Mouse (Mus musculus): Measurements from ENCODE around the gene Spata2.

Gene Spata2

DNA sequence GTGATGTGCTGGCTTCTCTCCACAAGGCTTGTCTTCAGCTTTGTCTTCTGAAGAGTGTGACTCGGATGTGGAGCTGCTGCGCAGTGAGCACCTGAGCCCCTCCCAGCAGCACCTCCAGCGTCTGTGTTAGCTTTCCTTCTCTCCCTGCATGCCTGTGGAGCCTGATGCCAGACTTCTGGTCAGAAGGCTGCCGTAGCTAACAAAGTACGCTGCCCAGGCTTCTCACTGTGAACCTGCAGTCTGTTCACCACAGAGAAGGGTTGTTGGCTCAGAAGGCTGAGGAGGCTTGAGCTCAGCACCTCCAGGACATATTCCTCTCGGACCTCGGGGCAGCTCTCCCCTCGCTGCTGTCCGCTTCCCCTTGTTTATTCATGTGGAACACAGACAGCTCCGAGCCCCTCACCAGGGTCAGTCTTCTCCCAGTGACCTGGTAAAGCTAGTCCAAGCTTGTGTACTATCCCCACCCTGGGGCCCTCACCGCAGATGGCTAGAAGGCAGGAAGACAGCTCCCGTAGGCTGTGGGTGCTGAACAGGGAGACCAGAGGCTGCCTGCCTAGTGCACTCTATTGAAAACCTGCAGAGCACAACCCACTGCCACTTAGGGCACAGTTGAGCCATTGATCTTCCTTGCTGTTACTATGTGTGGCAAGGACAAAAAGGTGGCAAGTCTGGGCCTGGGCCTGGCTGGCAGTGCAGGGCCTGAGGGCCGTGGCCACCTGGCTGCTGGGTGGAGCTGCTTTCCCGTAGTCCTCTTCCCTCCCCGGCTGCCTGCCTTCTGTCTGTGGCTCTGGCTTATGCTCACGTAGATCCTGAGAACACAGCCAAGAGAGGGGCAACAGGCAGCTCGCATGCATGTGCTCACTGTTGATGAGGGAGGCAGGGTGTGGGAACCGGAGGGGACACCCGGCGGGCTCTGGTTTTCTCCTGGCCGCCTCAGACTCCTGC lies 43.1 kb downstream of the Spata2 start:
- in situ Hi-C loops (cut with MboI, MseI) = no loop called here

DNA sequence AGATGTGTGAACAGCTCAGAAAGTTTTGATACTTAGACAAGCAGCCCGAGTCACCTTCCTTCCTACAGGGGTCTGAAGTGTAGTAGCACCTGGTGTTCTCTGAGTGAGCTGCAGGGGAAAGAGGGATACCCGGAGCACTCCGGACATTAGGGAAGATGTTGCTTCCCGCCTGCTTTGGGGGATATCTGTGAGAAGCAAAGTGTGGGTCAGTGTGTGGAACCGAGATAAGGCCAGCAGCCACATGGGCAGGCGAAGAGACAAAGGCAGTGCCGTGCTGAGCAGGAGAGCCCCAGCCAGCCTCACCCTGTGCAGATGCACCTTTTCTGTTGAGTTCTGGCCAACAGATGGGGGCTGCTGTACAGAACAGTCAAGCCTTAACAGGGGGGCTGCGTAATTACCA lies 45.1 kb downstream of the Spata2 start:
- in situ Hi-C loops (cut with MboI, MseI) = no loop called here

DNA sequence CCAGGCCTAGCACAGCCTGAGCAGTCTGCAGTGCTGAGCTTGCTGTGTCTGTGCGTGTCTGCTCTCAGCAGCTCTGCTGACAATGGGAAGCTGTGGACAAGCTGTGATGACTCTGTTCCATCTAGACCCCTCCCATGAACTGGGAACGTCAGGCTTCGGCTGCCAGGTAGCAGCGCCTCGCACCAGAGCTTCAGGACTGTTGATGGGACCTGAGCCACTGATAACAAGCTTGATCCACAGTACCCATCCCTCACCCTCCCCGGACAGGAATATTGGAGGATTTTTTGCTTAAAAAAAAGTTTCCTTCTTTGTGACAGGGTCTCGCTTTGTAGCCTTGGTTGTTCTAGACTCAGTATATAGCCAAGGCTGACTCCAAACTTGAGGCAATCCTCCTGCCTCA lies 45.5 kb downstream of the Spata2 start:
- in situ Hi-C loops (cut with MboI, MseI) = no loop called here

DNA sequence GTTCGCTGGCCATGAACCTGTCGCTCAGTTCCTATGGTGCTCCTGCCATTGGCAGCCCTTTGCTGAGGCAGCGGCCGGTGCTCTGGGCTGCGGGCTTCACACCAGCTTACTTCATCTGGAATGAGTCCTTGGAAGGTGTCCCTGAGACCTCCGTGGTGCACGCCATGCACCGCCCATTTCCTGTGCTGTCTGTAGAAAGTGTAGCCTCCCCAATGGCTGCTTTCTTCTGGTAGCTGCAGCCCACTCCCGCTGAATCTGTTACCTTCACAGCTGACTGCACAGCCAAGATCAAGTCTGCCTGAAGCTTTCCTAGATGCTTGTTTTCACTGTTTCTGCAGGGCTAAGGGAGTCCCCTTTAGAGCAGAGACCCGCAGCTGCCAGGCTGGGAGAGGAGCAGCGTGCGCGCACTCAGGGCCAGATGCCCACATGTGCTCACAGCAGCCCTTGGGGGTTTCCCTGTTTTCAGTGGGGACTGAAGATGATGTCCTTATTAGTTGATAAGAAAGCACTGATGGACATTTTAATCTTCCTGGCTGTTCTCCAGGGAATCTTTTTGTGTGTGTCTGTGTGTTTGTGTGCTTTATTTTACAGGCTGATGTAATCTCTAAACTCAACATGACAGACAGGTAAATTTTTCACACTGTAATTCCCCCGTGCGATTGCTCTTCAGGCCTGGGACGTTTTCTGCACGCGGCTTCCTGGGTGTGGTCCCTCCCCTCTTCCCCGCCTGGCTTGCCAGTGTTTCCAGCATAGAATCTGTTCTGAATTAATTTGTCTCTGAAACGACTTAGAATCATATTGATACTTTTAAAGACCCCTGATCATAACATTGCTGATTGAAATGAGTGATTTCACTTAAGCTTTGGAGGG lies 46.5 kb downstream of the Spata2 start:
- in situ Hi-C loops (cut with MboI, MseI) = no loop called here

DNA sequence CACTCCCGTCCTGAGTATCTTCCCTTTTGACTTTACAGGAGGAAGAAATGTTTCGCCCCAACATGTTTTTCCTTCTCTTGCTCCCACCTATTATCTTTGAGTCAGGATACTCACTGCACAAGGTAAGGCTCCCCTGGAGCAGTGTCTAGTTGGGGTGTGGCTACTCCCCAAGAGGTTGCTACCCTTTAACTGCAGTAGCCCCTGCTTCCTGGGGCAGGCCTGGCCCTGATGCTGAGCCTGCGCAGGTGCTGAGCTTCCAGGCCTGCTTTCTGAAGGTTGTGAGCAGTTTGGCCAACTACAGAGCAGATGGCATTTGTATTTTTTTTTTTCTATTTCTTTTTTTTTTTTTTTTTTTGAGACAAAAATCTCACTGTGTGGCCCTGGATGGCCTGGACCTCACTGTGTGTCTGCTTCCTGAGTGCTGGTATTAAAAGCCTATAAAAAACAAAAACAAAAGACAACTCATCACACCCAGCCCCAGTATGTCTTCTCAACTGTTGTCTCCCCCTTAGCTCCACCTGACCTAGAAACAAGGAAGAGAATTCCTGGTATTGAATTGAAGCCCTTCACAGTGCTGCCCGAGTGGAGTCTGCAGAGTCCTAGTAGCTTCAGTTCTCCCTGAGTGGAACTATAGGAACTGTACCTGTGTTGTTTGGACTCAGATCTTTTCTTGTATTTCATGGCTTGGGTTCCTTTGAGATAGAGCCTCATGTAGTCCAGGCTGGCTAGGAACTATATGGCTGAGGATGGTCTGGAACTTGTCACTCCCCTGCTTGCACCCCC lies 49.1 kb downstream of the Spata2 start:
- in situ Hi-C loops (cut with MboI, MseI) = no loop called here

DNA sequence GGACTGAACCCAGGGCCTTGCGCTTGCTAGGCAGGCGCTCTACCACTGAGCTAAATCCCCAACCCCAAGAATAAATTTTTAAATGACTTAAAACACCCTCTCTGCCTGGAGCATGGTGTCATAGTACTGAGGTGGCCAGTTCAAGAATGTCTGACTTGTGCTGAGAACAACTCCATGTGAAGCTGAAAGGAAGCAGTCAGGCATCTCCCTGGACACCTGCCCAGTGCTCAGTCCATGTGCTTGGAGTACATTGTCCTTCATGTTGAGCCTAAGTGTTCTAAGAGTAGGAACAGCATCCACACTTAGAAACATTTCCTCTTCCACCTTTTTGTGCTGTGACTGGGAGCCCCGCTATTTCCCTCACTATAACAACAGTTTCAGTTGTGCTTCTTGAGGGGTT lies 53.3 kb downstream of the Spata2 start:
- in situ Hi-C loops (cut with MboI, MseI) = no loop called here

DNA sequence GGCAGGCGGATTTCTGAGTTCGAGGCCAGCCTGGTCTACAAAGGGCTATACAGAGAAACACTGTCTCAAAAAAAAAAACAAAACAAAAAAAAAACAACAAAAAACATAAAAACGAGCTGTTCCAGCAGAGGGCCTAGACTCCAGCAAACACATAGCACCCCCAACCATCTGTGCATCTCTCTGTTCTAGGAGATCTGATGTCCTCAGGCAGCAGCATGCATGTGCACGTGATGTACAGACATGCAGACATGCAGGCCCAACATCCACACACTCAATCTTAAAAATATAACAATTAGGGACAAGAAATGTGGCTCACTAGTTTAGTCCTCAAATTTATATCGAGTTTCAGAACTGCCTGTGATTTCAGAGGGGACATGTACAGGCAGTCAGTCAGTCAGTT lies 56.3 kb downstream of the Spata2 start:
- in situ Hi-C loops (cut with MboI, MseI) = no loop called here

DNA sequence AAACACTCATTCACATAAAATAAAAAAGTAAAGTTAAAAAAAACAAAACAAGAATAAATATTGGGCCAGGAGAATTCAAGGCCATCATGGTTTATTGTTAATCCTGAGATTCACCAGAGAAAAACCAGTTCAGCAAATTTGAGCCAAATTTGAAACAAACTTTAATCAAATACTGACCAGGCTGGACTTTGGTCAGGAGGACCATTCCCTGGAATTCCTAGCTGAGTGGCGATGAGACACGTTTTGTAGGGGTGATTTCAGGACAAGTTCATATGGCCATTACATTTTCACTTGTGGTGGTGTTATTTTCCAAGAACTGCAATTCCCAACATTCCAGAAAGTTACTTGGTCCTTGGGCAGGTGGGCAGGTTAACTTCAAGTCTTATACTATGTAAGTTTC lies 57.1 kb downstream of the Spata2 start:
- in situ Hi-C loops (cut with MboI, MseI) = no loop called here

DNA sequence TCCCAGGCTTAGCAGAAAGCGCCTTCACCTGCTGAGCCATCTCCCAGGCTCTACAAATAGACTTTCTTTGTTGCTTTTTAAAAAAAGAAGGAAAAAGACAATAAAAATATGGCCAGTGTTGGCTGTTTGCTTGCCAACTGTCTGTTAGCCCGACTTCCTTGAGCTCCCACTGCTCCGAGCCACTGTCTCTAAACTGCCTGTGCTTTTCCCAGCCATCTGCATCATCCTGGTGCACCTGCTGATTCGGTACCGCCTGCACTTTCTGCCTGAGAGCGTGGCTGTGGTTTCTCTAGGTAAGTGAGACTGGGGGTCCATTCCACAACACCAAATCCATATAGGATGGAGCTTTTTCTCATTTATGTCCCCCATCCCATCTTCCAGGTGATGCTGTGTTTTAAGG lies 58.1 kb downstream of the Spata2 start:
- in situ Hi-C loops (cut with MboI, MseI) = no loop called here

DNA sequence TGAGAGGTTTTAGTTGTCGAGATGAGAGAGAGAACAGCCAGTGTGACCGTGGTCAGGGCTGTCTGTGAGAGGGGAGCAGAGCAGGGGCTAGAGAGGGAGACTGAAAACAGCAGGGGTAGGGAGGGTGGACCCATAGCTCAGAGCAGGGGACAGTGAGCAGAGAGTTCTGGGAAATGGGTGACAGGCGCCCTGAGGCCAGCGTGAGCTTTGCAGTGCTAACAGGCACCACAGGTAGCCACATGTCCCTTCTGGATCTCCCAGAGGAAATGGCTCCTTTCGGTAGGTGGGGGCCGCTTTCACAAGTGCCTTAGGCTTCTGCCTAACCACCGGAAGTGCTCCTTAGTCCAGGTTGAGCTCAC lies 61.3 kb downstream of the Spata2 start:
- in situ Hi-C loops (cut with MboI, MseI) = no loop called here
